Mouse (Mus musculus) lung, embryonic 15.5 days (tissue): ENCODE measurements around the gene Arhgap10. TPM values are rescaled to one million over a fixed set of nuclear protein-coding genes. Genes with fewer than 3 reads are reported as not detected.
"Not testable (repeated sequence)": the region's sequence is repeated elsewhere in the genome, so short reads cannot be mapped to it uniquely, and the experiment has no call there.

ENCODE experiments used
- ATAC-seq: fragments of 200-750 bp; cut with Nextera tagmentation; 2 replicates; pipeline ENCODE4 v1.8.0; 2017; ENCODE audit warnings: moderate number of reproducible peaks, borderline replicate concordance; ENCODE audit not compliant: low FRiP score, low TSS enrichment; ENCODE audit errors: extremely low read depth
- H3K27ac ChIP-seq: fragments of 300-500 bp; sonication (generic); 2 replicates; pipeline ENCODE4 v1.5.1; 2015; ENCODE audit warnings: moderate library complexity, mild to moderate bottlenecking, inconsistent platforms
- H3K27me3 ChIP-seq: fragments of 300-500 bp; sonication (generic); 2 replicates; pipeline ENCODE4 v1.6.1; 2015; ENCODE audit warnings: inconsistent platforms
- H3K36me3 ChIP-seq: fragments of 300-500 bp; sonication (generic); 2 replicates; pipeline ENCODE4 v1.6.1; 2015; ENCODE audit warnings: inconsistent platforms
- H3K4me1 ChIP-seq: fragments of 300-500 bp; sonication (generic); 2 replicates; pipeline ENCODE4 v1.6.1; 2015; ENCODE audit warnings: inconsistent platforms
- H3K4me2 ChIP-seq: fragments of 300-500 bp; sonication (generic); 2 replicates; pipeline ENCODE4 v1.6.1; 2015; ENCODE audit warnings: inconsistent platforms, mild to moderate bottlenecking, moderate library complexity
- H3K4me3 ChIP-seq: fragments of 300-500 bp; sonication (generic); 2 replicates; pipeline ENCODE4 v1.5.1; 2015; ENCODE audit warnings: mild to moderate bottlenecking, inconsistent platforms
- H3K9ac ChIP-seq: fragments of 300-500 bp; sonication (generic); 2 replicates; pipeline ENCODE4 v1.6.1; 2015; ENCODE audit warnings: inconsistent platforms
- H3K9me3 ChIP-seq: fragments of 300-500 bp; sonication (generic); 2 replicates; pipeline ENCODE4 v1.6.1; 2016; ENCODE audit warnings: inconsistent platforms
- WGBS: fragments of 180-500 bp; shearing (Covaris S2); methylation state at CpG from one replicate; pipeline ENCODE4 v1.1.7; 2015; 5-methylcytosine and 5-hydroxymethylcytosine counted together
- polyA plus RNA-seq: library from polyadenylated mRNA; unstranded; fragments of >200 nt; fragmentation: Nextera tagmentation; extraction: Ambion mirVana; gene quantifications from 2 replicates; pipeline ENCODE4 v1.2.1, GENCODE M21; 2015

The Arhgap10 gene
- polyA plus RNA-seq, 1 experiment from 2014 or later, result 23.8 TPM

DNA sequence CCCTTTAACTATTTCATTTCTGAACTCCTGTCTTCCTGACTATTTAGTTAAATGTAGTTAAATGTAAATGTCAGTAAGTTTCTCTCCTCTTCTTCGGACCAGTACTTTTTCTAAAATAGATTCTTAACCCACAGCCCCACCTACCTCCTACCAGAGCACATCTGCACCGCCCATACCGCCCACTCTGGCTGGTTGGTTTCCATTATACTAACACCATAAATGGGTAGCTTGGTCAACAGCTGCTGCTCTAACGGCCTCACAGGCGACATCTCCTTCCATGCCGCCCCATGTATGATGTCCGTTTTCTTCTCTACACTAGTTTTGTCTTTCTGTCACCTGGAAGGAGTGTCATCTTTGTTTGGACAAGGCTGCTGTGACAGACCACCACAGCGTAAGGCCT, 189.3 kb downstream of the Arhgap10 start:
- Histone ChIP-seq H3K36me3 (no peaks in the 10 kb centered on the region), H3K9ac (no peak overlapping the region), H3K4me1 (no peaks in the 10 kb centered on the region), H3K27me3 (no peaks in the 10 kb centered on the region), H3K27ac (no peak overlapping the region), H3K4me3 (no peak overlapping the region), H3K9me3 (no peaks in the 10 kb centered on the region), H3K4me2 (no peak overlapping the region)
- WGBS, result 86% methylated on average over 8 of the region's 8 CpGs
- no peak for ATAC-seq

DNA sequence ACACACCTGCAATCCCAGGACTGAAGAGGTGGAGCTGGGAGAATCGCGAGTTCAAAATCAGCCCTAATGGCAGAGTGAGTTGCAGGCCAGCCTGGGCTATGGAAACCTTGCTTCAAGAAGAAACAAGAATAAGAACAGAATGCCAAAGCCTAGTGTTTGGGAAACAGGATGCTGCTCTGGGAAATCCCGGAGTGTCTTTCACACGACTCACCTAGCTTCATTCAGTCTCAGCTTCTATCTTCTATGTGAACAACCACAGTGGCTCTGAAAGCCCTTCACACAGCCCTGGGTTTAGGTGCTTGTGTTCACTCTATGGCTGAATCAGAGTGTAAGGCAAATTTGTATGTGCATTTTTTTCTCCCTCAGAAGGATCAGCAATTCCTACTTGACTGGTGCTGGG, 190.4 kb downstream of the Arhgap10 start:
- Histone ChIP-seq H3K4me3 (no peak overlapping the region), H3K4me2 (no peak overlapping the region), H3K4me1 (no peaks in the 10 kb centered on the region), H3K27me3 (no peaks in the 10 kb centered on the region), H3K27ac (no peak overlapping the region), H3K36me3 (no peaks in the 10 kb centered on the region), H3K9me3 (no peaks in the 10 kb centered on the region), H3K9ac (no peak overlapping the region)
- WGBS, result 87% methylated on average over 4 of the region's 4 CpGs
- ATAC-seq, result no peak

DNA sequence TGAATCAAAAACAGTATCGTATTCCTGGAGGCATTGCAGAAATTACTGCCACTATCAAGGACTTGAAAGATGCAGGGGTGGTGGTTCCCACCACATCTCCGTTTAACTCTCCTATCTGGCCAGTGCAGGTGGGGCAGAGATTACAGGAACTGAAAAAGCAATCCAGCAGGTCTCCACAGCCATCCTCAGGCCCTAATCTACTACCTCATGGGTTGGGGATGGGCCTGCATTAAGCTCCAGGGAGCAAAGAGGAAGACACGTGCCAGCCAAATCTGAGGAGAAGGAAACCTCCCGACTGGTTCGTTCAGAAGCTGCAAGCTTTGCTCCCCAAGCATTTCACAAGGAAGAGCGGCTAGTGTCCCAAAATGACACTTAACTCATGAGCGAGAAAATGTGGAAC, 195.0 kb downstream of the Arhgap10 start:
- not testable (repeated sequence) for H3K27me3 ChIP-seq, H3K36me3 ChIP-seq, H3K9ac ChIP-seq, H3K4me3 ChIP-seq, H3K4me2 ChIP-seq, ATAC-seq, H3K4me1 ChIP-seq, H3K9me3 ChIP-seq, H3K27ac ChIP-seq
- WGBS, result 94% methylated on average over 6 of the region's 7 CpGs

DNA sequence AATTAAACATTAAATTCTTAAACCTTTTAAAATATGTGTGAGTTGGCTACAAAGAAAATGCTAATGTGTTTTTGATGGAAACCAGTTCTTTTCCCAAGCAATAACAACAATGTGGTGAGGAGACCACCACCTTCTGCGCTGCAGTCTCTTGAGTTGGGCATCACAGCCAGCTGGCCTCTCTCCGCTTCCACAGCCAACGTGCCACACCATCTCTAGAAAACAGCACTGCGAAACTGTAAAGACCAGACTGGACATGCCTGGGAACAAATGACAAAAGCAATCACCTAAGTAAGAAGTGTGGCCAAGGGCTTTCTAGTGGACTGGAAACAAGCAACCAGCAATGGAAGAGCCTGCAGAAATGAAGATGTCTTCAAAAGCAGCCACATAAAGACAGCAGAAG, 195.9 kb downstream of the Arhgap10 start:
- Histone ChIP-seq H3K9ac (no peak overlapping the region), H3K27ac (no peak overlapping the region), H3K27me3 (no peaks in the 10 kb centered on the region), H3K4me1 (no peaks in the 10 kb centered on the region), H3K9me3 (no peaks in the 10 kb centered on the region), H3K4me3 (no peak overlapping the region), H3K36me3 (no peaks in the 10 kb centered on the region; the same call in 1 of the 2 replicates), H3K4me2 (no peak overlapping the region)
- no peak for ATAC-seq
- WGBS, result 91% methylated on average over 4 of the region's 4 CpGs

DNA sequence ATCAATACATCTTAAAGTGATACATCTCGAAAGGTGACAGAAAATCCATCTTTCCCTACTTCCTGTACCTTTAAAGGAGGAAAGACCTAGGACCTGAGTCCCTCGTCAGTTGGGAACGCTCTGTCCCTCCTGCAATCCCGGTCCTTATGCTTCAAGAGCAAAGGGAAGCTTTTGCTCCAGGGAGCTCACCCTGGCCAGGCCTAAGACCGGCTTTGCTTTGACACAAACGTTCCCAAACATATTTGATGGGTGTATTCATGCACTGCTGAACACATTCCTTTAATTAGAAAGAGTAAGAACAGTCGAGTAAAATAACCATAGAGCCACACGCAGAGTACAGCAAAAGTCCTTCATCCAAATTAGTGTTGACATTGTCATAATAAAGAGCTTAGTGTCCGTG, 199.2 kb downstream of the Arhgap10 start:
- Histone ChIP-seq H3K9me3 (no peaks in the 10 kb centered on the region), H3K4me3 (no peak overlapping the region), H3K27me3 (no peaks in the 10 kb centered on the region), H3K36me3 (no peaks in the 10 kb centered on the region; the same call in 1 of the 2 replicates), H3K9ac (no peak overlapping the region), H3K4me2 (no peak overlapping the region), H3K4me1 (no peaks in the 10 kb centered on the region), H3K27ac (no peak overlapping the region)
- no peak for ATAC-seq
- whole genome bisulfite sequencing, result 73% methylated on average over 9 of the region's 9 CpGs

DNA sequence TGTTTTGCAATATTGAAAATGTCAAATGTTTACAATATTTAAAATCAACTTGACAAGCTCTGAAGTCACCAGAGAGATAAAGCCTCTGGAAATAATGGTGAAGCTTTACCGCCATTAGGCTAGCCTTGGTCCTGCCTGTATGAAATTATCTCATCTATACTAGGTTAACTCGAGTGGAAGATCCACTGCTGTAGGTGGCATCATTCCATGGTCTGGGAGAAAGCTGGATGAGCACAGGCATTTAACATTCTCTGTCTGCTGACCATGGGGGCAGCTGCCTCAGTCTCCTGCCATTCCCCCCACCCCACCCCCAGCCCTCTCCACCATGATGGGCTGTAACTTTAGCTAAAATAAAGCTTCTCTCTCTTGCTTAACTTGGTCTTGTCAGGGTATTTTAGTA, 200.0 kb downstream of the Arhgap10 start:
- WGBS, result 72% methylated on average over 2 of the region's 2 CpGs
- H3K27me3 ChIP-seq, result no peaks in the 10 kb centered on the region
- no peak for ATAC-seq
- peaks cover 3% of the 10 kb centered on the region; the same call in 1 of the 2 replicates for H3K4me1 ChIP-seq
- H3K36me3 ChIP-seq, result no peaks in the 10 kb centered on the region; the same call in 1 of the 2 replicates
- H3K27ac ChIP-seq, result no peak overlapping the region
- H3K4me3 ChIP-seq, result no peak overlapping the region
- H3K4me2 ChIP-seq, result no peak overlapping the region
- no peaks in the 10 kb centered on the region for H3K9me3 ChIP-seq
- H3K9ac ChIP-seq, result no peak overlapping the region

DNA sequence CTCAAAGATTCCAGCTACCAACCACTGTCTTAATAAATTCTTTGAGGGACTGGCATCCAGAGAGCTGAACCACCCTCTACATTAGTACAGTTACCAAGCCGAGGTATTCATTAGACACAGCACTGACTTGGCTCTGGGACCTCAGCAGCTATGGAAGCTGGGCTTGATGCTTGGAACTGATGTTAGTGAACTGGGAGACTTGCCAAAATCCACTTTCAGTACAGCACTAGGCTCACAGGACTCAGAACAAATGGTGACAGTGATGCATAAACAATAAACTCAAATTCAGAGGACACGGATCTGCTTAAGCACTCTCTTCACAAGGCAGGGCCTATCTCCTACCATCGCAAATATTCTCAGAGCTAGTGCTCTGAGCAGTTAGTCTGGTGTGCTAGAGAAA, 204.8 kb downstream of the Arhgap10 start:
- H3K9me3 ChIP-seq, result no peaks in the 10 kb centered on the region
- H3K36me3 ChIP-seq, result no peaks in the 10 kb centered on the region
- H3K4me1 ChIP-seq, result peaks cover 3% of the 10 kb centered on the region; the same call in 1 of the 2 replicates
- peak; percentile 46; the same call in 1 of the 2 replicates for ATAC-seq
- 45% methylated on average over 3 of the region's 3 CpGs for WGBS
- no peak overlapping the region for H3K27ac ChIP-seq
- no peaks in the 10 kb centered on the region for H3K27me3 ChIP-seq
- no peak overlapping the region for H3K4me3 ChIP-seq
- no peak overlapping the region for H3K9ac ChIP-seq
- H3K4me2 ChIP-seq, result no peak overlapping the region

DNA sequence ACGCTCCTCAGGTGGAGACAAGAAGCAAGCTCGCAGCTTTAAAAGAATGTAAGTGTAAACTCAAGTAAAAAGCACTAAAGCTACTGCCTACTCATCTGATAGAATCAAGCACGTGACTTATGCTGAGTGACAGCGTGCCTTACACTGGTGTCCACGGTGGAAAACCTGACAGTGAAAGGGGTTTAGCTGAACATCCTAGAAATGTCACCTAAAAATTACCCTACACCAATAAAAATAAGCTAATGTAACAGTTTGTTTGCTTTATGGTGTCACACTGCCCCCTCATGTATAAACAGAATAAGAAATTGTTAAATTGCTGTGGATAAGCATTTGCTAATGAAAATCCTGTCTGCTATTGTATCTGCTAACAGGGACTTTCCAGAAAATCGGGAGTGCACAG, 206.0 kb downstream of the Arhgap10 start:
- Histone ChIP-seq H3K27me3 (no peaks in the 10 kb centered on the region), H3K9ac (no peak overlapping the region), H3K4me3 (no peak overlapping the region), H3K4me2 (no peak overlapping the region), H3K4me1 (peaks cover 3% of the 10 kb centered on the region; the same call in 1 of the 2 replicates), H3K27ac (no peak overlapping the region), H3K9me3 (no peaks in the 10 kb centered on the region), H3K36me3 (no peaks in the 10 kb centered on the region)
- WGBS, result 62% methylated on average over 6 of the region's 6 CpGs
- ATAC-seq, result no peak

DNA sequence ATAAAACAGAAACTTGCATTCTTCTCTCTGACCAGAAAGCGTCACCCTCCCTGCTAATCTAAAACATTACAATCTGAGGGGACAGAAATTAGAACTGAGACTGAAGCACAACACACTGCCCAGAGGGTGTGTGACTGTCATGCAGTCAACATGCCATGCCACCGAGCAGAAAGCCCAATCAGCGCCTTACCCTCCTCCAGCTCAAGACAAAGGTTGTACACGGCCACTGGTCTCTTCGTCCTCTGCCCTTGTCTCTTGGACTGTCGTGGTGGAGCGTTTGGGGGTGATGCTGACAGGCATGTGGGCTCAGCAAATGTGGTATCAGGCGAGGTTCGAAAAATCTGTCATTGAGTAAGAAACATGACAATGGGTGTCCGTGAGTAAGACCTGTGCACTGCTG, 207.2 kb downstream of the Arhgap10 start:
- Histone ChIP-seq H3K4me2 (no peak overlapping the region), H3K9me3 (no peaks in the 10 kb centered on the region), H3K27me3 (no peaks in the 10 kb centered on the region), H3K9ac (no peak overlapping the region), H3K36me3 (no peaks in the 10 kb centered on the region), H3K27ac (no peak overlapping the region), H3K4me1 (peaks cover 3% of the 10 kb centered on the region; the same call in 1 of the 2 replicates), H3K4me3 (no peak overlapping the region)
- no peak for ATAC-seq
- 85% methylated on average over 10 of the region's 10 CpGs for WGBS

DNA sequence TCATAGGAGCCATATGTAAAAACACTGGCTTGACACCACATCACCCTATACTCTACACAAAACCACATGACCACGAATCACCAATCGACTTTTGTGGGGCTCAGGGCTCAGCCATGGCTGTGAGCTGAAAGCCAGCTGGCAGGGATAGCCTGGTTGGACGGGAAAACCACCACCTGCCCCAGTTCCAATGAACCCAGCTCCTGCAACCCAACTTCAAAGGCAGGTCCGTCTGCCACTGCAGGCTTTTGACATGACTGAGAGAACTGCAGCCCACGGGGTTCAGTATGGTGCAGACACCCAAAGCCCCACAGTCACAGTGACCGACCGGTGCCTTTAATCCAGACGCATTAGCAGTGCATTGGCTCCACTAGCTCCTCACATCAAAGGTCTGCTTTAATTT, 207.7 kb downstream of the Arhgap10 start:
- no peaks in the 10 kb centered on the region for H3K9me3 ChIP-seq
- H3K9ac ChIP-seq, result no peak overlapping the region
- no peak for ATAC-seq
- no peak overlapping the region for H3K4me3 ChIP-seq
- no peaks in the 10 kb centered on the region for H3K36me3 ChIP-seq
- peaks cover 3% of the 10 kb centered on the region; the same call in 1 of the 2 replicates for H3K4me1 ChIP-seq
- 76% methylated on average over 8 of the region's 8 CpGs for WGBS
- H3K4me2 ChIP-seq, result no peak overlapping the region
- no peaks in the 10 kb centered on the region for H3K27me3 ChIP-seq
- H3K27ac ChIP-seq, result no peak overlapping the region

DNA sequence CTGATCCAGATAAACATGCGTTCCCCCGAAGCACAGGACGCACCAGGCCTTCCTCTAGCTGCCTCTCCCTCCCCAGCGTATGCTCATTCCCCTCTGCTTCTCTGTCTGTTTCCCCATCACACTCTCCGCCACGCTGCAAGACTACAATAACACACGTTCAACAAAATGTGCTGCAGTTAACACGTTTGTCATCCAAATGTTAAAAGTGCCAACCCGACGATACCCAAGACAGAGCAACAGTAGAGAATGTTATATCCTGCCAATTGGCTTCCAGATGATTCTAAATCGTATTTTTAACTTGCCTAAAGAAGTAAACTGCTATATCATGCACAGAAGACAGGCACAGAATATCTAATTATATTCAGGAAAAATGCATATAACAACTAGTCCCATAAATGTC, 223.2 kb downstream of the Arhgap10 start:
- H3K9ac ChIP-seq, result no peak overlapping the region
- 87% methylated on average over 11 of the region's 11 CpGs for WGBS
- no peak for ATAC-seq

DNA sequence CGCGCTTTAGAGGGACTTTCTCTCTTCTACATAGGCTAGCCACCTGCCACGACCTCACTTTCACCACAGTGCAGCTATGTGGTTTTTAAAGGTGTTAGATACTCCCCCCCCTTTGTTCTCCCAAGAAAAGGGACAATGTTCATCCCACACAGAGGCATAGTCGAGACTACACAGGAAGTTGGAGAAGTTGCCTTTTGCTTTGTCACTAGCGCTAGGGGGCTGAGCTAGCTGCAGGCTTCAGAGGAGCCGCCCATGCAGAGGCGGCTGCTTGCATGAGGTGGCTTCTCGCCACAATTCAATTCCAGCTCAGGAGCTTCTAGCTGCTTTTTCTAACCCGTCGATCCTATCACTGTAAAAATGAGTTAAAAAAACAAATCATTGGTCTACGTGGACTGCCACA, 225.1 kb downstream of the Arhgap10 start:
- H3K36me3 ChIP-seq, result 0 out of 2 replicates have a peak, but pooled peaks cover 6% of the 10 kb centered on the region
- no peaks in the 10 kb centered on the region for H3K9me3 ChIP-seq
- no peak overlapping the region for H3K4me2 ChIP-seq
- H3K27ac ChIP-seq, result no peak overlapping the region
- H3K4me3 ChIP-seq, result no peak overlapping the region
- H3K4me1 ChIP-seq, result no peaks in the 10 kb centered on the region
- H3K27me3 ChIP-seq, result no peaks in the 10 kb centered on the region
- H3K9ac ChIP-seq, result no peak overlapping the region
- WGBS, result 78% methylated on average over 11 of the region's 11 CpGs
- no peak for ATAC-seq

More for the DNA sequence above, 223.2 kb downstream of the Arhgap10 start:
- H3K27ac ChIP-seq, result no peak overlapping the region
- no peaks in the 10 kb centered on the region for H3K4me1 ChIP-seq
- no peaks in the 10 kb centered on the region for H3K9me3 ChIP-seq
- no peaks in the 10 kb centered on the region for H3K27me3 ChIP-seq
- no peak overlapping the region for H3K4me3 ChIP-seq
- H3K36me3 ChIP-seq, result 0 out of 2 replicates have a peak, but pooled peaks cover 6% of the 10 kb centered on the region
- H3K4me2 ChIP-seq, result no peak overlapping the region

DNA sequence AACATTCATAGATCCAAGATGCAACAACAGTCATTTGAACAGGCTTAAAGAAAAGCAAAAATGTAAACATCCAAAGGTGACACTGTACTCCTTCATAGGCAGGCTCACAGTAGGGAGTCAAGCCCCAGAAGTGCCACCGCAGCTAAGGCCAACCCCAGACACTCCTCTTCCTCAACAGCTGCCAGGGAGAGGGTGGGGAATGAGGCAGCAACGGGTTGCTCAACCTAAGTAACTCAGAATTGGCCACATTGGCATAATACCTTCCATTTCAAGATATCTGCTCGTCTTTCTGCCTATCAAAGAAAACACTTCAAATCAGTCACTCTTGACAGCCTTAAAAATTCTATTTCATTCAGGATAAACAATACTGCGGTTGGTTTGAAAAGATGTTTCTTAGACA, 225.6 kb downstream of the Arhgap10 start:
- H3K36me3 ChIP-seq, result 0 out of 2 replicates have a peak, but pooled peaks cover 3% of the 10 kb centered on the region
- H3K4me1 ChIP-seq, result no peaks in the 10 kb centered on the region
- no peaks in the 10 kb centered on the region for H3K27me3 ChIP-seq
- H3K9ac ChIP-seq, result no peak overlapping the region
- no peak overlapping the region for H3K4me2 ChIP-seq
- WGBS, result 68% methylated on average over 4 of the region's 4 CpGs
- no peak overlapping the region for H3K4me3 ChIP-seq
- no peak for ATAC-seq
- H3K9me3 ChIP-seq, result no peaks in the 10 kb centered on the region
- H3K27ac ChIP-seq, result no peak overlapping the region
